Mouse (Mus musculus) intestine, embryonic 16.5 days (tissue): Measurements from ENCODE around the gene Rnf150. TPM values are rescaled to one million over a fixed set of nuclear protein-coding genes. Genes with fewer than 3 reads are reported as not detected.

ENCODE experiments used
- ATAC-seq: fragments of 200-750 bp; cut with Nextera tagmentation; 2 replicates; pipeline ENCODE4 v1.8.0; 2017; ENCODE audit warnings: moderate TSS enrichment, moderate library complexity
- H3K27ac ChIP-seq: fragments of 300-500 bp; sonication (generic); 2 replicates; pipeline ENCODE4 v1.5.1; 2014; ENCODE audit warnings: mild to moderate bottlenecking, low read length
- H3K27me3 ChIP-seq: fragments of 300-500 bp; sonication (generic); replicated peaks from 2 replicates; pipeline ENCODE4 v1.6.1; 2014; ENCODE audit warnings: low read length, control low read depth, mixed read lengths; ENCODE audit not compliant: control insufficient read depth, insufficient read depth
- H3K36me3 ChIP-seq: fragments of 300-500 bp; sonication (generic); 2 replicates; pipeline ENCODE4 v1.6.1; 2014; ENCODE audit warnings: low read length, control low read depth; ENCODE audit not compliant: control insufficient read depth, insufficient read depth
- H3K4me1 ChIP-seq: fragments of 300-500 bp; sonication (generic); 2 replicates; pipeline ENCODE4 v1.6.1; 2014; ENCODE audit warnings: low read length, control low read depth, mixed read lengths; ENCODE audit not compliant: control insufficient read depth, insufficient read depth
- H3K4me2 ChIP-seq: fragments of 300-500 bp; sonication (generic); 2 replicates; pipeline ENCODE4 v1.6.1; 2014; ENCODE audit warnings: low read depth, low read length, control low read depth
- H3K4me3 ChIP-seq: fragments of 300-500 bp; sonication (generic); 2 replicates; pipeline ENCODE4 v1.5.1; 2014; ENCODE audit warnings: mild to moderate bottlenecking, low read length
- H3K9ac ChIP-seq: fragments of 300-500 bp; sonication (generic); 2 replicates; pipeline ENCODE4 v1.6.1; 2014; ENCODE audit warnings: low read depth, low read length
- H3K9me3 ChIP-seq: fragments of 300-500 bp; sonication (generic); 2 replicates; pipeline ENCODE4 v1.6.1; 2016; ENCODE audit warnings: low read length, control low read depth; ENCODE audit not compliant: control insufficient read depth
- WGBS: fragments of 180-500 bp; shearing (Covaris S2); extraction: QIAGEN DNeasy Blood & Tissue Kit; methylation state at CpG from one replicate; pipeline ENCODE4 v1.1.7; 2014; 5-methylcytosine and 5-hydroxymethylcytosine counted together
- polyA plus RNA-seq: library from polyadenylated mRNA; unstranded; fragments of >200 nt; fragmentation: Nextera tagmentation; extraction: Ambion mirVana; gene quantifications from 2 replicates; pipeline ENCODE4 v1.2.1, GENCODE M21; 2015

The Rnf150 gene
- polyA plus RNA-seq, 1 experiment from 2014 or later: 0.77 TPM

DNA sequence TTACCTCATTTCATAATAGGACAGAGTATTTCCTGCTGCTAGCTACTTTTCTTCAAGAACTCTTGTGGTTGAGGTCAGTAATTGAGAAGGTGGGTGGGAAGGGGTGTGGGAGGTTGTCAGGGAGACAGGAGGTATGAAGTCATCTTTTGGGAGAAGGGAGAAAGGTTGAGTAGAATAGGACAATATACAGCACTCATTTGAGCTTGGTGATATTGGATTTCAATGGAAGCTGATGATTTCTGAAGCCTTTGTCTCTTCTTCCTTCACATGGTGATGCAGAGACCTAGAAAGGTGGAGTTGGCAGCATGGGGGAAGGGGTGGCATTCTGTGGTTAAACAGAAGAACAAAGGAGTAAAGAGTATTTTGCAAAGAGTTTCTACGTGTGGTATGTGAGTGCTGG, 119.7 kb downstream of the Rnf150 start:
- H3K4me1 ChIP-seq: peaks cover 4% of the 10 kb centered on the region; the same call in 1 of the 2 replicates
- no peak overlapping the region for H3K4me3 ChIP-seq
- H3K27ac ChIP-seq: no peak overlapping the region
- H3K9me3 ChIP-seq: no peaks in the 10 kb centered on the region
- no peak overlapping the region for H3K4me2 ChIP-seq
- no peak for ATAC-seq
- 40% methylated on average over 1 of the region's 1 CpGs for WGBS
- no peaks in the 10 kb centered on the region for H3K36me3 ChIP-seq
- no peak overlapping the region for H3K9ac ChIP-seq
- H3K27me3 ChIP-seq: no peaks in the 10 kb centered on the region

DNA sequence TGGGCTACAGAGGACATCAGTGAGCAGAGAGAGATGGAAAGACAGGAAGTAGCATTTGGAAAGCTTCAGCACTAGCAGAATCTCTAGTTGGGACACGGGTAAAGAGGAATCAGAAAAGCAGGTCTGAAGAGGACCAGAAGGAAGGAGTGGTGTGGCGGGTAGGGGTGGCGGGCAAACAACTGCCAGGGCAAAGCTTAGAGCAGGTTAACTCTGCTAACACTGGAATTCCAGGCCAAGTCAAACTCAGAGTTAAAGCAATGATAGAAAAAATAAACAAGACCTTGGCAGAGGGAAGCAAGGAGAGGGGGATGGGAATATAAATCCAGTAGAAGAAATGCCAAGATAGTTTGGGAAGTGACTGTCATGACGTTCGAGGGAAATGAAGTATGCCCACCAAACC, 120.1 kb downstream of the Rnf150 start:
- Histone ChIP-seq H3K9me3 (no peaks in the 10 kb centered on the region), H3K27me3 (no peaks in the 10 kb centered on the region), H3K27ac (no peak overlapping the region), H3K36me3 (no peaks in the 10 kb centered on the region), H3K9ac (no peak overlapping the region), H3K4me2 (no peak overlapping the region), H3K4me3 (no peak overlapping the region), H3K4me1 (peaks cover 4% of the 10 kb centered on the region; the same call in 1 of the 2 replicates)
- 57% methylated on average over 5 of the region's 5 CpGs for WGBS
- ATAC-seq: no peak

GRCm38 (mm10) chr8:82992093-82992492, 128.9 kb downstream of the Rnf150 start:
- ATAC-seq: no peak
- 71% methylated on average over 4 of the region's 4 CpGs for WGBS
- H3K36me3 ChIP-seq: no peaks in the 10 kb centered on the region
- no peak overlapping the region for H3K4me2 ChIP-seq
- no peaks in the 10 kb centered on the region for H3K4me1 ChIP-seq
- no peak overlapping the region for H3K9ac ChIP-seq
- no peaks in the 10 kb centered on the region for H3K27me3 ChIP-seq
- no peaks in the 10 kb centered on the region for H3K9me3 ChIP-seq
- no peak overlapping the region for H3K4me3 ChIP-seq
- H3K27ac ChIP-seq: no peak overlapping the region

DNA sequence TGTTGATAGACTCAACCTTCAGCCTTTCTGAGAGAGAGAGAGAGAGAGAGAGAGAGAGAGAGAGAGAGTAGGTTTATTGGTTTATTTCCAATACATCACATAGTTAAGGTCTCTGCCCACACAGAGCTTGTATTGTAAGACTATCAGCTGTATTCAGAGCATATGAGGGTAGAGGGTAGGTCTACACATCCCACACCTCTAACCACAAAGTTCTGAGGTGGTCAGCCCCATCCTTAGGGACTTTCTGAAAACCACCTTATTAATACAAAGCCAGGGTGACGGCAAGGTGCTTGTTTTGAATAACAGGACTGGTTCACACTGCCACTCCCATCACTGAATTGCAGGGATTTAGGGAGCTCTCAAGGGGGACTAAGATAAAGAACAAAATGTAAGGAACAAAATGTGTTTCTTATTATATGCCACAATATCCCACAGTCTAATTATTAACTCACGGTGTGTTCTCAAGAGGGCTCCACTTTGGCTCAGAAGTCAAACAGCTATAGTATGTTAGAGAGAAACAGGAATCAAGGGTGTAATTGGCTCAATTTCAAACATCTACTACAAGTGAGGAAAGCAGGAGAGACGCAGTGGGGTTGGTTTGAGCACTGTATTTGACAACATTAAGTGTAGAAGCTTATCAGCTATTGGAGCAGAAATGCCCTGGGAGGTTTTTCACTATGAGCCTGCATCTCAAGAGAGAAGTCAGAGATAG, 132.7 kb downstream of the Rnf150 start:
- Histone ChIP-seq H3K9me3 (no peaks in the 10 kb centered on the region), H3K4me2 (no peak overlapping the region), H3K27me3 (no peaks in the 10 kb centered on the region), H3K27ac (no peak overlapping the region), H3K4me1 (no peaks in the 10 kb centered on the region), H3K4me3 (no peak overlapping the region), H3K9ac (no peak overlapping the region), H3K36me3 (no peaks in the 10 kb centered on the region)
- WGBS: 57% methylated on average over 3 of the region's 3 CpGs
- no peak for ATAC-seq

DNA sequence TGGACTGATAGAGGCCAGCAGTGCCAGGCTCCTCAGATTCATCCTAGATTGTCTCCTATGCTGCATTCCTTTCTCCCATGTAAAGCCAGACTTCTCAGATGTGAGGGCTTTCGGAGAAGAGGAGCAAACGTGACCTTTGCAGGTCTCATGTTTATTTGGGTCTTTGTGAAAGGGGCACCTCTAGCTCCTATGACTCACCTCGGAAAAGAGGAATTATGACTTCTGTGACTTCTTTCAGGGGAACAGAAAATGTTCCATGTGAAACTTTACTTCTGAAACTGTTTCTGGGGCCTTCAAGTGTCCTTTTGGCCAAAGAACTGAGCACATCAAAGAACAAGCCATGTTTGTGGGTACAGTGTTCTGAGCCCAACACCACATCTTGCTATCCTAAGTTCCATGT, 133.7 kb downstream of the Rnf150 start:
- Histone ChIP-seq H3K9ac (no peak overlapping the region), H3K9me3 (no peaks in the 10 kb centered on the region), H3K4me2 (no peak overlapping the region), H3K4me1 (no peaks in the 10 kb centered on the region), H3K36me3 (no peaks in the 10 kb centered on the region), H3K27ac (no peak overlapping the region), H3K27me3 (no peaks in the 10 kb centered on the region), H3K4me3 (no peak overlapping the region)
- WGBS: 76% methylated on average over 3 of the region's 3 CpGs
- ATAC-seq: no peak

- Histone ChIP-seq H3K9ac (no peak overlapping the region), H3K27me3 (no peaks in the 10 kb centered on the region), H3K4me2 (no peak overlapping the region), H3K4me1 (no peaks in the 10 kb centered on the region), H3K9me3 (no peaks in the 10 kb centered on the region), H3K4me3 (no peak overlapping the region), H3K36me3 (no peaks in the 10 kb centered on the region), H3K27ac (no peak overlapping the region)
- no peak for ATAC-seq
- WGBS: 79% methylated on average over 2 of the region's 2 CpGs
Observed at GRCm38 (mm10) chr8:82998778-82999177, 135.6 kb downstream of the Rnf150 start.

DNA sequence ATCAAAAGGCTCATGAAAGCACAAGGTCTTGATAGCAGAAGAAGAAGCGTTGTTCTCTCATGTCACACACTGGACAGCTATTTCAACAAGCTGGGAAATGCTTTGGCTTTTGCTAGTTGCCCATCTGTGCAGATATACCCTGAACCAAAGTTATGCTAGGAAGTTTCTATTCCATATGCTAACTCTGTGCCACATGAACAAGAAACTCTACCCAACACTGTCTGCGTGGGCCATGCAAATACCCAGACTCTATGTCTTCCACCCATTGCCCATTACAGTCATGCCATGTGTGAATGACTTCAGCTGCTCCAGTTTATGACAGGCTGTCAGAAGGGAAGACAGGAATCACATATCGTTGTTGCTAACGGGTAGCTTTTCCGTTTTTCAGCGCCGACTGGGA, 140.0 kb downstream of the Rnf150 start:
- H3K9me3 ChIP-seq: no peaks in the 10 kb centered on the region
- 94% methylated on average over 7 of the region's 7 CpGs for WGBS
- no peak overlapping the region for H3K4me3 ChIP-seq
- H3K36me3 ChIP-seq: no peaks in the 10 kb centered on the region
- no peaks in the 10 kb centered on the region for H3K27me3 ChIP-seq
- H3K4me2 ChIP-seq: no peak overlapping the region
- no peak overlapping the region for H3K9ac ChIP-seq
- ATAC-seq: no peak
- H3K27ac ChIP-seq: no peak overlapping the region
- H3K4me1 ChIP-seq: no peaks in the 10 kb centered on the region

DNA sequence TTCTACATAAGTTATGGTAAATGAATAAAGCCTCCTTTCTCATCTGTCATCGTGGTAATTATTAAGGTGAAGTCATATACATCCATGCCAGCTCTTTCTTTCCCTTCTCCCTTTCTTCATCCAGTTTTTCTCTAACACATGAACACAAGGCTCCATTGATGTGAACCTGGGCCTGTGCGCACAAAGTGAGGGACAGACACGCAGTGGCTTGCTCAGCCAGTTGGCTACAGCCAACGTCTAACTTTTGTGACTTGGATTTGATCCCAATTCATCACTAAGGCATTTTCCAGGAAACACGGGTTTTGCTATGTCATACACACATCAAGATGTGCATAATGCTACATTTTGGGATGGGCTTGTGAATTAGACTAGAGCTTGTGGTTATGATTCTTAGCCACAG, 146.3 kb downstream of the Rnf150 start:
- ATAC-seq: no peak
- Histone ChIP-seq H3K36me3 (no peaks in the 10 kb centered on the region), H3K9ac (no peak overlapping the region), H3K27ac (no peak overlapping the region), H3K4me3 (no peak overlapping the region), H3K27me3 (no peaks in the 10 kb centered on the region), H3K4me2 (no peak overlapping the region), H3K4me1 (no peaks in the 10 kb centered on the region), H3K9me3 (no peaks in the 10 kb centered on the region)
- 82% methylated on average over 5 of the region's 5 CpGs for WGBS

- no peak for ATAC-seq
Observed at GRCm38 (mm10) chr8:83011286-83011685, 148.1 kb downstream of the Rnf150 start.

GRCm38 (mm10) chr8:83011758-83012157, 148.6 kb downstream of the Rnf150 start:
- H3K27me3 ChIP-seq: no peaks in the 10 kb centered on the region
- no peaks in the 10 kb centered on the region for H3K9me3 ChIP-seq
- no peak overlapping the region for H3K27ac ChIP-seq
- ATAC-seq: no peak
- H3K9ac ChIP-seq: no peak overlapping the region
- no peaks in the 10 kb centered on the region for H3K36me3 ChIP-seq
- no peaks in the 10 kb centered on the region for H3K4me1 ChIP-seq
- H3K4me2 ChIP-seq: no peak overlapping the region
- no peak overlapping the region for H3K4me3 ChIP-seq
- WGBS: 38% methylated on average over 5 of the region's 5 CpGs

More at GRCm38 (mm10) chr8:83011286-83011685, 148.1 kb downstream of the Rnf150 start:
- Histone ChIP-seq H3K4me3 (no peak overlapping the region), H3K4me1 (no peaks in the 10 kb centered on the region), H3K36me3 (no peaks in the 10 kb centered on the region), H3K4me2 (no peak overlapping the region), H3K9me3 (no peaks in the 10 kb centered on the region), H3K27me3 (no peaks in the 10 kb centered on the region), H3K9ac (no peak overlapping the region), H3K27ac (no peak overlapping the region)
- 50% methylated on average over 2 of the region's 2 CpGs for WGBS
